Mouse (Mus musculus) liver, embryonic 11.5 days (tissue): ENCODE results near the gene Nrxn1. TPM values are rescaled to one million over a fixed set of nuclear protein-coding genes. Genes with fewer than 3 reads are reported as not detected.

ENCODE experiments used
- ATAC-seq: fragments of 200-750 bp; cut with Nextera tagmentation; replicated peaks from 2 replicates; pipeline ENCODE4 v1.8.0; 2017; ENCODE audit warnings: moderate number of reproducible peaks, mild to moderate bottlenecking, moderate TSS enrichment, moderate library complexity; ENCODE audit not compliant: low FRiP score
- DNase-seq: peaks from one replicate; pipeline ENCODE4 v3.0.0-alpha.2; 2017; ENCODE audit warnings: low spot score
- H3K27ac ChIP-seq: fragments of 300-500 bp; sonication (generic); 2 replicates; pipeline ENCODE4 v1.5.1; 2014; ENCODE audit warnings: mild to moderate bottlenecking, low read depth, low read length, control low read depth
- H3K27me3 ChIP-seq: fragments of 300-500 bp; sonication (generic); replicated peaks from 2 replicates; pipeline ENCODE4 v1.6.1; 2014; ENCODE audit warnings: low read length, mixed read lengths; ENCODE audit not compliant: control insufficient read depth, insufficient read depth
- H3K36me3 ChIP-seq: fragments of 300-500 bp; sonication (generic); 2 replicates; pipeline ENCODE4 v1.6.1; 2014; ENCODE audit warnings: mild to moderate bottlenecking, low read length, moderate library complexity, mixed read lengths; ENCODE audit not compliant: control insufficient read depth, insufficient read depth
- H3K4me1 ChIP-seq: fragments of 300-500 bp; sonication (generic); replicated peaks from 2 replicates; pipeline ENCODE4 v1.6.1; 2014; ENCODE audit warnings: low read length, mixed read lengths; ENCODE audit not compliant: control insufficient read depth, insufficient read depth
- H3K4me2 ChIP-seq: fragments of 300-500 bp; sonication (generic); 2 replicates; pipeline ENCODE4 v1.6.1; 2014; ENCODE audit warnings: mild to moderate bottlenecking, control low read depth, moderate library complexity
- H3K4me3 ChIP-seq: fragments of 300-500 bp; sonication (generic); 2 replicates; pipeline ENCODE4 v1.5.1; 2014; ENCODE audit warnings: low read depth, low read length, control low read depth
- H3K9ac ChIP-seq: fragments of 300-500 bp; sonication (generic); 2 replicates; pipeline ENCODE4 v1.6.1; 2014; ENCODE audit warnings: low read depth, low read length, control low read depth
- H3K9me3 ChIP-seq: fragments of 300-500 bp; sonication (generic); 2 replicates; pipeline ENCODE4 v1.6.1; 2016; ENCODE audit warnings: low read length, inconsistent platforms, mixed read lengths; ENCODE audit not compliant: control insufficient read depth
- WGBS: fragments of 180-500 bp; shearing (Covaris S2); extraction: QIAGEN DNeasy Blood & Tissue Kit; methylation state at CpG from one replicate; pipeline ENCODE4 v1.1.7; 2014; 5-methylcytosine and 5-hydroxymethylcytosine counted together
- polyA plus RNA-seq: library from polyadenylated mRNA; unstranded; fragments of >200 nt; fragmentation: Nextera tagmentation; extraction: Ambion mirVana; gene quantifications from 2 replicates; pipeline ENCODE4 v1.2.1, GENCODE M21; 2014

Nrxn1 gene
- polyA plus RNA-seq, 1 experiment from 2014 or later, result 0.70 TPM

DNA sequence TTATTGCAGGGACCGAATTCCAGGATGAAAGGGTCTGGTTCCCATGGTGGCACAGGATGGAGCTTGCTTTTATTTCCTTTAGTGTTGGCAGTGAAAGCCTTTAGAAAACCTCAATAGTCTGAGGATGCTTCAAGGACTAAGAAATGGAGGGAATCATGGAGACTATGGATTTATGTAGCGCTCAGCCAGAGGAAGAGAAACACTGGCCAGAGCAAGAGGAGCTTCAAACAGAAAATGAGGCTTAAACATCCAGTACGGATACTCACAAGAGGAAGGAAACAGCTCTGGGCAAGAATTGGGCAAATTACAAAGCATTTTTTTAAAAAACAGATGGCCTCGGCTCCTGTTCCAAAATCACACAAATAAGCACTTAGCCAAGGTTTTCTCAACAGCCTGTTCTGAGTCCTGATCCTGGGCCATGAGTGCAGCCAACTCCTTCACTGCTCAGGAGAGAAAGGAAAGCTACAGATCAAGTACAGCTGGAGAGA, 93.2 kb downstream of the Nrxn1 start:
- no peak for ATAC-seq
- no peak overlapping the region for H3K27ac ChIP-seq
- H3K36me3 ChIP-seq, result no peaks in the 10 kb centered on the region

DNA sequence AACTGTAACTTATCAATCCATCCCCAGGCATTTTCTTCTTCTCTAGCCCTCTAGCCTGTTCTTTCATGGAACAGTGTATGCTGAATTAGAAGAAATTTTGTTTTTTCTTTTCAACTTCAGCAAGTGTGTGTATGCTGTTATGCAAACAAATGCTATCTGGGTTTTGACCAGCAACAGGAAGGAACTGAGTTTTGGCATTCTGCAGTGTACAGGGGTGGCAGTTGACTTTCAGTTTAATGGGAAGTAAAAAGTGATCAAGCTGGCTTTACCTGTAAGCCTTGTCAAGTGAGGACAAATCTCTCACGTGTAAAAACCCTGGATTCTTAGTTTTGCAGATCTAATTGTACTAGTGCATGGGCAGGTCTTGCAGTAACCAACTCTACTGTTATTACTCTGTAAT, 95.2 kb downstream of the Nrxn1 start:
- H3K4me2 ChIP-seq, result no peak overlapping the region
- H3K27ac ChIP-seq, result no peak overlapping the region
- no peak overlapping the region for H3K4me3 ChIP-seq
- no peaks in the 10 kb centered on the region for H3K27me3 ChIP-seq
- no peak overlapping the region for H3K9ac ChIP-seq
- 62% methylated on average over 1 of the region's 1 CpGs for WGBS
- no peaks in the 10 kb centered on the region for H3K9me3 ChIP-seq
- H3K4me1 ChIP-seq, result no peaks in the 10 kb centered on the region
- DNase-seq (no peak), ATAC-seq (no peak)
- H3K36me3 ChIP-seq, result no peaks in the 10 kb centered on the region

More for the DNA sequence above, 93.2 kb downstream of the Nrxn1 start:
- Histone ChIP-seq H3K4me1 (no peaks in the 10 kb centered on the region), H3K27me3 (no peaks in the 10 kb centered on the region), H3K9me3 (no peaks in the 10 kb centered on the region), H3K4me3 (no peak overlapping the region), H3K4me2 (no peak overlapping the region), H3K9ac (no peak overlapping the region)
- WGBS, result 60% methylated on average over 4 of the region's 4 CpGs
- DNase-seq, result no peak

DNA sequence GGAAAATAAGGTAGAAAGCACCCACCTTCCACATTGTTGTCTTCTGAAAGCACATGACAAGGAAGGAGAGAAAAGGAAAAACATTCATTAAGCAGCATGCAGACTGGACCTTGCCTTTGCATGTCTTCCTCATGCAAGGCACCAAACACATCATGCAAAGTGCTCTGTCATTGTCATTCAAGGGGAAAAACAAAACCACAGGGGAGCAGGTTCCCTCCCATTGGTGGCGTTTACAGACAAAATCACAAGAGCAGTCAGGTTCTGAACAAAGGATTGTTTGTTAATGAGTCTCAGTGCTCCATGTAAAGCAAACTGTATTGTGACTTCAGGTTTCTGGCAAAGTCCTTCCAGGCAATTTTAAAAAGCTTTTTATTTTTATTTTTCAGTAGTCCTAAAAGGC, 97.4 kb downstream of the Nrxn1 start:
- no peaks in the 10 kb centered on the region for H3K27me3 ChIP-seq
- H3K4me3 ChIP-seq, result no peak overlapping the region
- no peak overlapping the region for H3K9ac ChIP-seq
- H3K36me3 ChIP-seq, result no peaks in the 10 kb centered on the region
- H3K4me2 ChIP-seq, result no peak overlapping the region
- no peak overlapping the region for H3K27ac ChIP-seq
- DNase-seq, result no peak
- no peaks in the 10 kb centered on the region for H3K9me3 ChIP-seq
- ATAC-seq, result no peak
- no peaks in the 10 kb centered on the region for H3K4me1 ChIP-seq
- WGBS, result 14% methylated on average over 1 of the region's 1 CpGs

DNA sequence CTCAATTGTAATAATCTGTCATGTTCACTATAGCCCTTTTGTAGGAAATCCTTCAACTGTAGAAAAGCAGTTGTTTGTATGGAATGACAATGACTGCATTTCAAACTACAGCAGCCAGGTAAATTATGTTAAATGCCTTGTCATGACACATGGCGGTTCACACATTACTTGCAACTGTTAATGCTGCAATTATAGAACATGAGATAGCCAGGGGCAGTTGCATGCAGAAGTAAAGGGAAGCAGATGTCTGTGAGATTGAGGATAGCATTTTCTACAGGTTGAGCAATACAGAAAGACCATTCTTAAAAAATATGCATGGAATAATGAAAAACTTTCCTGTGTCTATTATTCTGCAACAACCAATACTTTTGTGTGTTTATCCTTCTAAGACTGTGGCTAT, 98.6 kb downstream of the Nrxn1 start:
- DNase-seq (no peak), ATAC-seq (no peak)
- Histone ChIP-seq H3K4me1 (no peaks in the 10 kb centered on the region), H3K4me3 (no peak overlapping the region), H3K9me3 (no peaks in the 10 kb centered on the region), H3K9ac (no peak overlapping the region), H3K27me3 (no peaks in the 10 kb centered on the region), H3K27ac (no peak overlapping the region), H3K4me2 (no peak overlapping the region), H3K36me3 (no peaks in the 10 kb centered on the region)
- WGBS, result 75% methylated on average over 1 of the region's 1 CpGs

DNA sequence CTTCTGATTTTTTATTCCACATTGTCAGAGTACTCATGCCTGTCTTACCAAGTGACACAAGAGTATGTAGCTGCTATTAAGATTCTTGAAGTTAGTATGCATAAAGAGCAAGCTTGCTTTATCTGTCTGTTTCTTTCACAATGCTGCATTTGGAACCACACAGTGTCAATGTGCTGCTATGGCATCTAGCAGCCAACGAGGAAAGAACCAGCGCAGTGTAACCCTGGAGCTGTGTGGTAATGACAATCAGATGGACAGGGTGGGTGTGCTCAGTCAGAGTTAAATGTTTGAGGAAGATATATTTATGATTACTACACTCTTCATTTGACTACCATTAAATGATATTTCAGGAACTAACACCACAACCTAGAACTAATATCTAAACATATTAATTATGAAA, 102.1 kb downstream of the Nrxn1 start:
- no peaks in the 10 kb centered on the region for H3K4me1 ChIP-seq
- DNase-seq (no peak), ATAC-seq (no peak)
- no peak overlapping the region for H3K9ac ChIP-seq
- no peaks in the 10 kb centered on the region for H3K36me3 ChIP-seq
- H3K4me3 ChIP-seq, result no peak overlapping the region
- no peaks in the 10 kb centered on the region for H3K9me3 ChIP-seq
- no peak overlapping the region for H3K4me2 ChIP-seq
- no peaks in the 10 kb centered on the region for H3K27me3 ChIP-seq
- H3K27ac ChIP-seq, result no peak overlapping the region
- WGBS, result 80% methylated on average over 2 of the region's 2 CpGs

DNA sequence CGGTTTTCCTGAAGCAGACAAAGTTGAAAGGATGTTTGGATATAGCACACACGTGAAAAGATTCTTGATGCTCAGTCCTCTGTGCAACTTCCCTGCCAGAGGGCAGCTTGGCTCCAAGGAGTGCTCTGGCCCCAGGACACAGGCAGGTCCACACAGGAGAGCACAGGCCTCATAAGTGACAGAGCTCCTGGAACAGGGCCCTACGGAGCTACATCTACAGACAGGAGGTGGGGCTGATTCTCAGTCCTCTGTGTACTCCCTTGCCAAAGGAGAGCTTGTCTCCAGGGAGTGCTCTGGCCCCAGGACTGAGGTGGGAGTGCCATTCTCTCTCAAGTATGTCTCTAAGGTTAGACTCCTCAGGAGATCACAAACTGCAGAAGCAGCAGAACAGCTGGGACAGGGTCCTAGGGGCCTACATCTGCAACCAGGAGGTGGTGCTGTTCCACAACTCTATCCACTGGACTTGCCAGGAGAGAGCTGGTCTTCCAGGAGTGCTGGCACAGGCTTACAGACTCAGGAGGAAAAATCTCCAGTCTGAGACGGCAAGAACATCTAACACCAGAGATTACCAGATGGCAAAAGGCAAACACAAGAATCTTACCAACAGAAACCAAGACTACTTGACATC, 129.9 kb downstream of the Nrxn1 start:
- ATAC-seq (no peak), DNase-seq (peak; percentile 30)
- WGBS, result 62% methylated on average over 4 of the region's 4 CpGs
- Histone ChIP-seq H3K27ac (no peak overlapping the region), H3K4me2 (no peak overlapping the region), H3K9ac (no peak overlapping the region), H3K9me3 (no peaks in the 10 kb centered on the region), H3K4me1 (no peaks in the 10 kb centered on the region), H3K27me3 (no peaks in the 10 kb centered on the region), H3K4me3 (no peak overlapping the region), H3K36me3 (no peaks in the 10 kb centered on the region)

DNA sequence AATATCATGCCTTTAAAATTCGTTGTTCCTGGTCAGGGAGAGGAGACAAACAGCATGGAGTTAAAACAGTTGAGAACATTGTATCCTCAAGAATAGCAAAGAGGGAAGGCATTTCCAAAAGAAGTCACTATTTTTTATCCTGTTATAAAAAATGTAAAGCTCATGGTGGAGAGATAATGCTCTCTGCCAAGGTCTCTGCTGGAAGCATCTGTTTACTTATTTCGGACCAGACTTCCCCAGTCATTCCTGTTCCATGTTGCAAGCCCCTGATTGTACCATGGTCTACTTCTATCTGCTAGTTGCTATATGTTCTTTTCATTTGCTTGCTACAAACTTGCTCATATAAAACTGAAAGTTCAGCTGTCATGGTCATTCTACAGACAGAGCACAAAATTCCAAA, 137.7 kb downstream of the Nrxn1 start:
- DNase-seq (no peak), ATAC-seq (no peak)
- Histone ChIP-seq H3K27ac (no peak overlapping the region), H3K36me3 (no peaks in the 10 kb centered on the region), H3K9ac (no peak overlapping the region), H3K4me2 (no peak overlapping the region), H3K27me3 (no peaks in the 10 kb centered on the region), H3K9me3 (no peaks in the 10 kb centered on the region), H3K4me3 (no peak overlapping the region), H3K4me1 (no peaks in the 10 kb centered on the region)
- 79% methylated on average over 2 of the region's 2 CpGs for WGBS

DNA sequence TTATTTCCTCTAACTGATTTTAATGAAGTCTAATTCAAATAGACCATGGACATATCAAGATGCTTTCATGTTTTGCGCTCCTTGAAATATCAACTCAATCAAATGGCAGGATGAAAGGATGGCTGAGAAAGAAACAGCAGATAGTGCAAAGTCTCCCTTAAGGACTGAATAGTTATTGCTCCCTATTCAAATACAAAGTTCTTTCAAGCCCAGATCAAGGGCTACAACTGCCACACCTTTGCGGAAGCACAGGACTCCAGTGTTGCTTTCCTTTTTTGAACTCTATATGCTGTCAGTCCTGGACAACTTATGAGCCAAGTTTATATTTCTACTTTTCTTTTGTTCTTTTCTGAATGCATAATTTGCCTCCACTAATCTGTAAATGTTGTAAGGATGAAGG, 157.9 kb downstream of the Nrxn1 start:
- H3K27me3 ChIP-seq, result no peaks in the 10 kb centered on the region
- WGBS, result 95% methylated on average over 2 of the region's 2 CpGs

DNA sequence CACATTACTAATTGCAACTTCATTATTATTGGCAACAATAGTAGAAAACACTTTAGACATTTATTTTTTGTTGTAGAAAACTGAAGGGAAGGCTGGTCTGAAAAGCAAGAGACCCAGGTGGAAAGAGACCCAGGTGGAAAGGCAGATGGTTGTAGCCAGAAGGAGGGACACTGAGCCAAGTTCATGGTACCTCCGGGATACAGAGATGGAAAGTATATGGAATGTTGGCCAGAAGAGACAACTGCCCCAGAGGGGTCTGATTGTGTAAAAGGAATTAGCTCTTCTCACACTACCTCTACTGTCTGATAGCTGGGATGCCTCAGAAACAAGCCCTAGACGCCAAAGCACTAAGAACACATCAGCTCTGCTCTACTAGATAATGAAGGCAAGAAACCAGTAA, 179.6 kb downstream of the Nrxn1 start:
- H3K36me3 ChIP-seq, result no peaks in the 10 kb centered on the region
- no peaks in the 10 kb centered on the region for H3K9me3 ChIP-seq
- no peak overlapping the region for H3K27ac ChIP-seq
- WGBS, result 78% methylated on average over 2 of the region's 2 CpGs
- no peaks in the 10 kb centered on the region for H3K27me3 ChIP-seq
- no peak overlapping the region for H3K9ac ChIP-seq
- no peak for DNase-seq
- no peaks in the 10 kb centered on the region for H3K4me1 ChIP-seq
- H3K4me3 ChIP-seq, result no peak overlapping the region
- no peak overlapping the region for H3K4me2 ChIP-seq
- ATAC-seq, result no peak

More for the DNA sequence above, 157.9 kb downstream of the Nrxn1 start:
- H3K4me2 ChIP-seq, result no peak overlapping the region
- no peak for DNase-seq
- H3K9ac ChIP-seq, result no peak overlapping the region
- no peak overlapping the region for H3K4me3 ChIP-seq
- no peak overlapping the region for H3K27ac ChIP-seq
- H3K9me3 ChIP-seq, result no peaks in the 10 kb centered on the region
- H3K4me1 ChIP-seq, result no peaks in the 10 kb centered on the region
- no peaks in the 10 kb centered on the region for H3K36me3 ChIP-seq
- ATAC-seq, result no peak
